Mouse (Mus musculus): ENCODE results near the gene Gm16181.

Gene Gm16181

DNA sequence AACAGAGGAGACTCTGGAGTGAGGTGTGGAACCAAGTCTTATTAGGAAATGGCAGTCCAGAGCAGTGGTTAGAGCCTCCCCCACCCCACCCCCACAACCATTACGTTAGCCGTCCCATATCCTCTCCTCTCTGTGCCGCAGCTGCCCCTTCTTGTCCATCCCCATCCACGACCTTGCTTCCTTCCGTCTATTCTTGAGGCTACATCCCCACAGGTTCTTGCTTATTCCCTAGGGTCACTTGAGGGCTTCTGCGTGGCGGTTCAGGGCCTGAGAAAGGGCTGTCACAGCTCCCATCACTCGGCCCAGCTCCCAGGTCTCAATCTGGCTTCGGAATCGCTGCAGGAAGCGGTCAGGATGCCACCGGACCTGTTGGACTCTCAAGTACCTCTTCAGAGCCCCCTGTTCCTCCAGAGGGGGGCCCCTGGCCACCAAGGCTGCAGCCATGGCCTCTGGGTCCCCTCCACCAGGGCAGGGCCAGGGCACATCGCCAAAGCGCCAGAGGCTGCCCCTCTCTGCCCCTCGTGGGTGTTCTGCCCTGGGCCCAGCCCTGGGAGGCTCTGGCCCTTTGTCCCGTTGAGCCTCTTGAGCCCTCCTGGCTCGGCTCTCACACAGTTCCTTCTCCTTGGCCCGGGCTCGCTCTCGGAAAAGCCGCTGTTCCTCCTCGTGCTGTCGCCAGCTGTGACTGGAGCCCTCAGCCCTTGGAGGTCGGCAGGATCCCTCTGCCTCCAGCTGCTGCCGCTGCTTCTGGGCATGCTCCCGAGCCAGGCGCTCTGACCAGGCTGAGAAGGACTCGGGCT, at the start of gene Gm16181:
TSS of gene Gm16181 (plus strand) at position 679 of the 797 bp plus-strand sequence.
- DNase-seq, result peak; percentile 24

DNA sequence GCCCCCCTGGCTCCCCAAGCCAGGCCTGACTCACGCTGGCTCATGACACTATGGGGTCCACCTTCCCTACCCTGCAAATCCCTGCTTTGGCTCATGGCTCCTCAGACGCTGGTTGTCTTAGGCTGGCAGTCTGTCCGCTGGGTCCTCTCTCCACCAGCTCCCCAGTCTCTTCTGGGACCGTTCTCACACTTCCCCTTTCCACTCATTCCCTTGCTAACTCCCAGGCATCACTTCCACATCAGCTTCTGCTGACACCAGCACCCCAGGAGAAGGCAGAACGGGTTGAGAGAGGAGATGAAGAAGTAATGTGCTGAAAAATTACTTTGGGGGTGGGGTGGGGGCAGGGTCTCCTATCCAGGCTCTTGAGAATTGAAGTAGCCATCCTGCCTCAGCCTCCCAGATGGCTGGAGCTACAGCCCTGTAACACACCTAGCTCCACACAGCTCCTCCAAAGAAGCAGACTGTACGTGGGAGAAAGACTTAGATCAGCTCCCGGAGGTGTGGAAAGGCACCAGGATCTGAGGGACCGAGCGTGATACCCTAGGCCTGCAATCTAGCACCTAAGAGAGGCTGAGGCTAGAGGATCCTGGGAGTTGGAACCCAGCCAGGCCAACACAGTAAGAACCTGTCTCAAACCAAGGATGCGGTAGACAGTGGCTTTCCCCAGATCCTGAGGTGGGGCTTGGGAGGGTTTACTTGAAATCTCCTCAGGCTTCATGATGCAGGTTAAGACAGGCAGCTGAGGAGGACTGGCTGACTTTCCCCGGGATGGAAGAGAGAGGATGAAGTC, 48.0 kb upstream of the Gm16181 start:
- no peak for DNase-seq

DNA sequence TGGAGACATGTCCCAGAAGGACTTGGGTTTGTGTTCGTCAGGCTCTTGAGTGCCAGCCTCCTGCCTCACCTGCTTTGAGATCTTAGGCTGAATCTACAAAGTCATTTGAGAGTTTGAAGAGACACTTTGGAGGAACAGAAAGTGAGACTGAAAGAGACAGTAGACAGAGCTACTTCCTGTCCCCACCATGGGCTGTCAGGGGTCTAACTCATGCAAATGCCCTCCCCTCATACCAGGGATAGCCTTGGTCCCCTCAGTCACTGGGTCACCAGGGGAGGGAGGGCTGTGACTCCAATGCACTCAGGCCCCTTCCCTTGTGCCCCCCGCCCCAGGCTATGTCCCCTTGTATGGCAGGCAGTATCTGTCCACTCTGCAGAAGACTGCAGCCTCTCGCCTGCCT, 47.3 kb upstream of the Gm16181 start:
- no peak for DNase-seq

DNA sequence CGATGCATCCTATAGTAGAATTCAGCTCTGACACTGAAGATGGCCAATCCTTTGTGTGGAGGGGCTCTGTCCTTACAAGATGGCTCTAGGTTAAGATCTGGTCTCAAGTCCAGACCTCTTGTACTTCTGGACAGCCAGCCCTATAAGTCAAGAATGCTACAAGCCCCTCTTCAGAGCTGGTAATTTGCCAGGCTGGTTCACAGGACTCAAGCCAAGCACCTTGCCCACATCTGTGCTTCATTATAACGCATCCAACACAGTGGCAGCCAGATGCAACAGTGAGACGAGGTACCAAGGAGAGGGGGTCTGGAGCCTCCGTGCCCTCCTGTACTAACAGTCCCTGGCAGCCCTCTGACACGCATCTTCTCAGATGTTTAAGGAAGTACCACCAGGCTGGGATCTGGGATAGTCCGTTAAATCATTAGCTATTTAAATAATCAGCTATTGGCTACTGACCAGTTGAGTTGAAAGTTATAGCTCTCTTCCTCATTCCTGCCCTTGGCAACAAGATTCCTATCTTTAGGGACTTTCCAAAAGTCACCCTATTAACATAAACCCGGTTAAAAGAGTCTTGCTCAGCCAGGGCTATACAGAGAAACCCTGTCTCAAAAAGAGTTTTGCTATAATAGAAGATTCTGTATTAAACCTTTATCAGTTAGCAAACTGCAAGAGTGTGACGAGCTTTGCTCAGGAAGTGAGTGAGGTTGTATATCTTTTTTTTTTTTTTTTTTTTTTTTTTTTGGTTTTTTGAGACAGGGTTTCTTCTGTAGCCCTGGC, 46.2 kb upstream of the Gm16181 start:
- DNase-seq, result no peak

DNA sequence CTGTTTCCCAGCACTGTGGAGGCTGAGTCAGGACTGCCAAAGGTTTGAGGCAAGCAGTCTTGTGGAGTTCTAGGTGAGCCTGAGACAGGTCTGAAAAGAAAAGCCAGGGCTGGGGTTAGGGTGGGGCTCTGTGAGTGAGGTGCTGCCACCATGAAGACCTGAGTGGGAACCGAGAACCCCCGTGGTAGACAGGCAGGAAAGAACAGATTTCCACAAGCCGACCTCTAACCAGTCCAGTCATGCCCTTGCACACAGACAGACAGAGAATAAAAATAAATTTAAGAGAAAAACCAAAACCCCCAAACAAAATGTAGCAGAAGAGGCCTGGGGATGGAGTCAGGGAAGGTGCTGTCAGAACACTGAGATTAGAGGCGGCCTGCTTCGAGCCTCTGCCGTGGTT, 45.3 kb upstream of the Gm16181 start:
- DNase-seq, result no peak

DNA sequence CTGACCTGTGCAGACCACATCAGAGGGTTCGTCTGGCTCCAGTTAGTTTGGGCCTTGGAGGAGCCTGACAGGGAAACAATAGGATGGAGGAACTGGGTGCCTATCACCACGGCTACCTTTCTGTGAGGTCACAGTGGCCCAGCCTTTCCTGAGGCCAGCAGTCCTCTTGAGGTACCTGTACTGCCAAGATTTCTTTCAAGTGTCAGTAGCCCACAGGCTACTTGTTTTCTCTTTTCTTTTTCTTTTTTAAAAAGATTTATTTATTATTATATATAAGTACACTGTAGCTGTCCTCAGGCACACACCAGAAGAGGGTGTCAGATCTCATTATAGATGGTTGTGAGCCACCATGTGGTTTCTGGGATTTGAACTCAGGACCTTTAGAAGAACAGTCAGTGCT, 44.7 kb upstream of the Gm16181 start, which contains the start of gene Aif1:
TSS of gene Aif1 (minus strand) at position 101 of the 400 bp plus-strand sequence.
- DNase-seq, result no peak

DNA sequence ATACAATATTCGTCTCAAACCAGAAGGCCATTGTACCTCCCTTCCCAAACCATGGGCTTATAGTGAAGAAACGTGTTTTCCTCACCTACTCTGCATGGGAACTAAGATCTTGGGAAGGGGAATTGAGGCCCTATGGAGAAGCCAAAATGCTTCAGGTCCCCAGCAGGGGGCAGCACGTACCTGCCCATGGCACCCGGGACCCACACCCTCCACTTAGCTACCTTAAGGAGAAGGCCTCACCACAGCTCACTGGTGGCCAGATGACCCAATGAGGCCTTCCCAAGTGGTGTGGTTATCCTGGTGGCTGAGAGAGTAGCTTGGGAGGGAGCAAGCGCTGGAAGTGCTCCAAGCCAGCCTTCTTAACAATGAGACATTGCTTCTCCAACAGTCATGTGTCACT, 42.1 kb upstream of the Gm16181 start:
- peak; percentile 82 for DNase-seq

DNA sequence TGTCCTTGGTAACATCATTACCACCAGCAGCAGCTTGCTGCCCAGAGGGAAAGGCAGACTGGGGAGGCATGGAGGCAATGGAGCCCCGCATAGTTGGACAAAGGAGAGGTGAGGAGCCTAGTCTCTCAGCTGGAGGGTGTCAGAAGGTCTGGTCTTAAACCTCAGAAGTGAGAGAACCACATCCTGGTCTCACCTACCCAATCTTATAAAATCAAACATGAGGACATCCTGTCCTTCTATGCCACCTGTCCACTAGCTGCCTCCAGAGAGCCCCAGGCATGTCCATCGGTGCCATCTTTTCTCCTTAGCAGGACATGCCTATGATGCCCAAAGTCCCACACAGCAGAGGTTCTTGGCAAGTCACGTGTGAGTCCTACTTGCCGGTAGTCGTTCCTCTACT, 40.5 kb upstream of the Gm16181 start:
- no peak for DNase-seq

DNA sequence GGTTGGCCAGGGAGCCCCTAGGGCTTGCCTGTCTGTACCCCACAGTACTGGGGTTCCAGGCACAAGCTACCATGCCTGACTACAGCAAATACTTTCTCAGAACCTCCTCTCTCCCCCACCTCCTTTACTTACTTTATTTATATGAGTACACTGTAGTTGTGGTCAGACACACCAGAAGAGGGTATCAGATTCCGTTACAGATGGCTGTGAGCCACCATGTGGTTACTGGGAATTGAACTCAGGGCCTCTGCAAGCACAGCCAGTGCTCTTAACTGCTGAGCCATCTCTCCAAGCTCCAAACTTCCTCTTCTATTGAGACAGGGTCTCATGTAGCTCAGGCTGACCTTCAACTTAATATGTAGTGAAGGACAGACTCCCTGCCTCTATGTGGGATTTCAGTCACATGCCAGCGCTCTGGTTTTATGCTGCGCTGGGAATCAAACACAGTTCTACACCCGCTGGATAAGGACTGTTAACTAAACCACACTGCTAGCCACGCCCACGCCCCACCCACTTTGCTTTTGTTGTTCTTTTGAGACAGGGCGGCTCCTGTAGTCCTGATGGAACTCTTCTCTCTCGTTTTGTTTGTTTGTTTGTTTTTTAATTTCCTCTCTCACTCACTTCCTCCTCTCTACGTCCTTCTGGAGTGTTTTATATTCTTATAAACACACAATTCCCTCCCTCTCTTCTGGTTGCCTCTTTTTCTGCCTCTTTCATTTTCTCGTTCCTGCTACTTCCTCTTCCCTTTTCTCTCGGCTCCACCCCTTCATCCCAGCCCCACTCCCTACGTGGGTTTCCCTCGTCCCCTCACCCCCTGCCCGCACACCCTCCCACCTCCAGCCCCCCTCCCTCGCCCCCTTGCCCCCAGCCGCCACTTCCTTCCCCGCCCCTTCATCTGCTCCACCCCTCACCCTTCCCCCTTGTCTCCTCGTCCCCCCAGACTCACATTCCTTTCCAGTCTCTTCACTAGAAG, 34.7 kb upstream of the Gm16181 start:
- DNase-seq, result peak; percentile 74

DNA sequence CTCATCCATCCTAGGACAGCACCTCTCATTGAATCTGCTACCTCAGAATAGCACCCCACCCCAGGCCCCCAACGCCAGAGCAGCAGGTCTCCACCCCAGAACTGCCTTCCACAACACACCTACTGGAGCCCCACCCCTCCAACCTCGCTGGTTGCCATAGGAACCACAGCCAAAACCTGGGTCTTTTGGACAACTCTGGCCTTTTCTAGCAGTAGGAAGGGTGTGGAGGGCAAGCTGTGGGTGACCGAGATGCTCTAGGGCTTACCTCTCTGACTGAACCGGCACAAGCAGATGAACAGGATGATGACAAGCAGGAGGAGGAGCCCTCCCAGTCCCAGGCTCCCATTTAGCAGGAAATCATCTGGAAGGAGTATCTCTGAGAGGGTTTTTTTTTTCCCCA, 34.0 kb upstream of the Gm16181 start:
- DNase-seq, result no peak

DNA sequence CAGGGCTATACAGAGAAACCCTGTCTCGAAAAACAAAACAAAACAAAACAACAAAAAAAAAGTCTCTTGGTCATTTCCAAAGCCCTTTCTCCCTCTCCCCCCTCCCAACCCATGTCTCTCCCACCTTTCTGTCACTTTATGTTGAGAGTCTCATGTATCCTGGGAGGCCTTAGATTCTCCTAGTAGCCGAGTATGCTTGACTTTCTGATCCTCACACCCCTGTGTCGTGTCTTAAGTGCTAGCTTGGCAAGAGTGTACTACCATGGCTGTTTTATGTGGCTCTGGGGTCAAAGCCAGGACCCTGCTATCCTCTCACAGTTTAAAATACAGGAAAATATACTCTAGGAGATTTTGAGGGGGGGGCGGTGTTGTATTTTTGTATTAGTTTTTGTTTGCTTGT, 33.3 kb upstream of the Gm16181 start:
- no peak for DNase-seq

DNA sequence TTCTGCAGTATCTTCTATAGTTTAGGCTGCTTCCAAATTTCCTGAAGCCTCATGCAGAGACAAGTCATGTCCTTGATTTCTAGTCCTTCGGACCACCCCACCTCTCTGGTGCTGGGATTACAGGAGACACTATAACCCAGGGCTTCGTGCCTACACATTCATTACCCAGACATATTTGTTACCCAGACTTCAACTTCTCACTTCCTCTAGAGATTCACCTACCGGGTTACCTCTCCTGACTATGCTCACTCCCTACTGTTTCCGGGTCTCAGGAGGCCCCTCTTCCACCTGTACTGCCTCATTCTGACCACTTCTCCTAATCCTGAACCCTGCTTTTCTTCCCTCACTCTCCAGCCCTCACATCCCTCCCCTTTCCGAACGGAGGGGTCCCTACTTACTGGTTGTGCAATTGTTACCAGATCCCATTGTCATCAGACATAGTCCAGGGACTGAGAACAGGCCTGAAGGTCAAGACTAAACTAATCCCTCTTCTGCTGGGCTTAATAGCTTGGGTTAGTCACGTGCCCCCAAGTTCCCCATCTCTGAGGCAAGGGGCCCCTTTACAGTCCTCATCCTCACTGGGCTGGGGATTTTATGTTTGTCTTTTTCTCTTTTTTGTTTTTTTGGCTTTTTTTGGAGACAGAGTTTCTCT, 32.5 kb upstream of the Gm16181 start, which contains the start of gene Lst1:
TSS of gene Lst1 (minus strand) at position 481 of the 652 bp plus-strand sequence.
- no peak for DNase-seq

DNA sequence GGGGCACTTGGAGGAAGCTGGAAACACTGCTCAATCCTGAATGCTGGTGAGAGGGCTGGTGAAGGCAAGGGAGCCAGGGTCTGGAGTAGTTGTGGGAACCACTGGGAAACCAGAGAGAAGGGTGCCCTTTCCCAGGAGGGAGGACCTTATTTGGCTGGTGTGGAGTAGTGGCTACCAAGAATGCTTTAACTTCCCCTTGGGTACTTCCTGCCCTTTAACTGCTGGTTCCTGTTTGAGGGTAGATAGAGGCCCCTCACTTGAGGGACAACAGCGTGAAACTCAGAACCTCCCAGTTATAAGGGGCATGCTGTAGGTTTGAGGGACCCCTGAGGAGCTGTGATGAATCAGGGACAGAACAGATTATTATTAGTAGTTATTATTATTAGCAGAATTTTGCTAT, 31.4 kb upstream of the Gm16181 start:
- DNase-seq, result no peak

DNA sequence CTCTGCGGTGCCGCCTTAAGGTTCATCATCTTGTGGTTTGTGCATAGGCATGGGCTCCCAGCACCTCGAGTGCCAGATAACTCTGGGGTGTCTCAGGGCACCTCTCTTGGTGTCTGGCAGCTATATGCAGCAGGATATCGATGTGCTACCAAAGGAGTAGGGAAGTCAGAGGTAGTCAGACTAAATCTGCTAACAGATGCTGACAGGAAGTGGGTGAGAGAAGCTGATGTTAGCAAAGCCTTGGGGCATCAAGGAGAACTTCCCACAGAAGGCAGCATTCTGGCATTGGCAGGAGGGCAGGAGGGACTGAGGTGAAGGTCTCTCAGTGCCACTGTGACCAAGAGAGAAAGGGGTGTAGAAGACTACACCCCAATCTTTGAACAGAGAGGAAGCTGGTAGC, 30.5 kb upstream of the Gm16181 start:
- no peak for DNase-seq

DNA sequence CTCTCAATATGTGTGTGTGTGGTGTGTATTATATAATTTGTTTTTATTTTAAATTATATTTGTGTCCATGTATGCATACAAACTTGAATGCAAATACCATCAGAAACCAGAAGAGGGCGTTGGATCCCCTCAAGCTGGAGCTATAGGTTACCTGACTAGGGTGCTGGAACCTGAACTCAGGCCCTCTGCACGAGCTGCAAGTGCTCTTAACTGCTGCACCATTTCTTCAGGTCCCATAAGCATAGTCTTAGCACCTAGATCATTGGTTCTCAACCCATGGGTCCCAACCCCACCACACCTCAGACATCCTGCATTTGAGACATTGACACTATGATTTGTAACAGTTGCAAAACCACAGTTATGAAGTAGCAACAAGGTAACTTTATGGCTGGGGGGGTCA, 28.9 kb upstream of the Gm16181 start:
- DNase-seq, result no peak

DNA sequence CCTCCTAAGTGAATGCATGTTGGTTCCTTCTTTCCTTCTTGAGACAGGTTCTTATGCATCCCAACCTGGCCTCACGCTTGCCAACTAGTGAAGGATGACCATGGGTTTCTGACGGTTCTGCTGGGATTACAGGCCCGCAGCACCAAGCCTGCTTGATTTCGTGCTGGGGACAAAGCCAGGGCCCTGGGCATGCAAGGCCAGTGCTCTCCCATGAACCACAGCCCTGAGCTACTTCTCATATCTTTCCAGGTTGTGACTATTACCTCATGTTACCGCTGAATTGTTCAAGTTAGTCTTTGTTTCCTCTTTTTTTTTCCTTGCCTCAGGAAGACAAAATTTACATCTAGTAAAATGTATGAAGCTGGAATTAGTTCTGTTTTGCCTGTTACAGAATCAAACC, 27.7 kb upstream of the Gm16181 start:
- DNase-seq, result no peak

DNA sequence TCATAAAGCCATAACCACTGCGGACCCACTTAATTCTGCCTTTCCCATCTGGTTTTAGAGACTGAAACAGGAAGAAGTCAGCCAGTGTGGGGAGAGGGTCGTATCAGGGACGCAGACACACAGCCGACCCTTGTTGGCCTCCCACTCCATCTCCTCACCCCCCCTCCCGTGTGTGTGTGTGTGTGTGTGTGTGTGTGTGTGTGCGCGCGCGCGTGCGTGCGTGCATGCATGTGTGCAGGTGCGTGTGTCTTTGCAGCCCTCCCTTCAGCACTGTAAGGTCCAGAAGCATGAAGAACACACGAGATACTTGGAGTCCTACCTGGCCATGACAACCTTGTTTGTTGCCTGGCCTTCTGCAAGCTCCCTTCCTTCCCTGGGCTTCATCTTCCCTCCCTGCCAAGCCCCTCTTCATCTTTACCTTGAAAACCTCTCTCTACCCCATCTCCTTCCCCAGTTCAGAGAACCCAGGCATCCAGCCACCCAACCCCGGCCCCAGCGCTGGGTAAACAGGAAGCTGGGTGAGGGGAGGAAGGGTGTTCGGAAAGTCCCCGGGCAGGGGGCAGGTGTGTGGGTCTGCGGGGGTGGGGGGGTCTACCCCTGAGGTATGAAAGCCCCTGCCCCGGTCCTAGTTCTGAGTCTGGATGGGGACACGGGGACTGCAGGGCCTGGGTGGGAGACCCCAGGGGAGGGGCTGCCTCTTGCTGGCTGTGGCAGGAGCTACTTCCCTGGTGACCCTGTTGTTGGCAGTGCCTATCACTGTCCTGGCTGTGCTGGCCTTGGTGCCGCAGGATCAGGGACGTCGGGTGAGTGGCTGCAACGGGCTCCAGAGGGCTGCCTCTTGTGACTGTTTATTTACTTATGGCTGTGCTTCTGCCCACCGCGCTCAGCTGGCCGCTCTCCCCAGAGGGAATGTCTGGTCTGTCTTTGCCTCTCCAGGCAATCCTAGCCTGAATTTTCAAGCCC, 26.5 kb upstream of the Gm16181 start, which contains the start of gene Ltb:
TSS of gene Ltb (plus strand) at position 559 of the 963 bp plus-strand sequence.
- DNase-seq, result no peak

DNA sequence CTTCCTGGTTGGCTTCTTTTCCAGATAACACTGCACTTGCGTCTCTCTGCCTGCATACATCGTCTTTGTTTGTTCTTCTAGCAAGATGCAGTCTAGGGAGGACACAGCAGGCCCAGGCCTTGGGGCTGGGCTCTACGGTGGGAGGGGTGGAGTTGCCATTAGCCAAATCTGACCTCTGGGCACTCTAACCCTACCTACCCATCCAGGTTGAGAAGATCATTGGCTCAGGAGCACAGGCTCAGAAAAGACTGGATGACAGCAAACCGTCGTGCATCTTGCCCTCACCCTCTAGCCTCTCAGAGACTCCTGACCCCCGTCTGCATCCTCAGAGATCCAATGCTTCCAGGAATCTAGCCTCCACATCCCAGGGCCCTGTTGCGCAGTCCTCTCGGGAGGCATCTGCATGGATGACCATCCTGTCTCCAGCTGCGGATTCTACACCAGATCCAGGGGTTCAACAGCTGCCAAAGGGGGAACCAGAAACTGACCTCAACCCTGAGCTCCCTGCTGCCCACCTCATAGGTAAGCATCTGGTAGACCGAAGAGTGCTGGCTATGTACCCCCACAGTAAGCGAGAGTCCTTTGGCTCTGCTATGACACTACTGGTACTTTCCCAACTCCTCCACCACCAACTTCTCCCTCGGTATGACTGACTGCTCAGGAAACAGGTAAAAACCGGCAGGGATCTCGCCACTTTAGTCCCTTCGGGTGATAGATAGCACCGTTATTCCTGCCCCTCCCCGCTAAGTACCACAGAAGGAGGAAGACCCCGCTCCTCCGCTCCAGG, 25.6 kb upstream of the Gm16181 start:
- DNase-seq, result no peak

DNA sequence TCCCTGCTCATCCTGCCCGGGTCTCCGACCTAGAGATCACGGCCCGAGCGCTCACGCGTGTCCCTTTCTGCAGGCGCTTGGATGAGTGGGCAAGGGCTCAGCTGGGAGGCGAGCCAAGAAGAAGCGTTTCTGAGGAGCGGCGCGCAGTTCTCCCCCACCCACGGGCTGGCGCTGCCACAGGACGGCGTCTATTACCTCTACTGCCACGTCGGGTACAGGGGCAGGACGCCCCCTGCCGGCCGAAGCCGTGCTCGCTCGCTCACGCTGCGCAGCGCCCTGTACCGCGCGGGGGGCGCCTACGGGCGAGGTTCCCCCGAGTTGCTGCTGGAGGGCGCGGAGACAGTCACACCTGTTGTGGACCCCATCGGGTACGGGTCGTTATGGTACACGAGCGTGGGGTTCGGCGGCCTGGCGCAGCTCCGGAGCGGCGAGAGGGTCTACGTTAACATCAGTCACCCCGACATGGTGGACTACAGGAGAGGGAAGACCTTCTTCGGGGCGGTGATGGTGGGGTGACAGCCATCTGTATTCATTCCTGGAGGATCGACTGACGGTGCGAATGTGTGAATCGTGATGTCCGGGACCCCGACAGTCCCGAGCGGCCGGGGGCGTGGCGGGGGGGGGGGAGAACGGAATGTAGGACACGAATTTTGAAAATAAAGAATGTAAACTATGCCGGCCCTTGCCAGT, 24.9 kb upstream of the Gm16181 start:
- DNase-seq, result peak; percentile 76
